Mouse (Mus musculus) neural tube, embryonic 11.5 days (tissue): ENCODE measurements around the gene Eps8. TPM values are rescaled to one million over a fixed set of nuclear protein-coding genes. Genes with fewer than 3 reads are reported as not detected.

Source experiments
- ATAC-seq: fragments of 200-750 bp; cut with Nextera tagmentation; 2 replicates; pipeline ENCODE4 v1.8.0; 2017; ENCODE audit warnings: moderate number of reproducible peaks, mild to moderate bottlenecking, moderate TSS enrichment, moderate library complexity; ENCODE audit not compliant: insufficient read depth, low FRiP score, low TSS enrichment
- DNase-seq: peaks from one replicate; pipeline ENCODE4 v3.0.0-alpha.2; 2015; ENCODE audit warnings: low spot score
- H3K27ac ChIP-seq: fragments of 300-500 bp; sonication (generic); 2 replicates; pipeline ENCODE4 v1.5.1; 2014; ENCODE audit warnings: low read depth, mild to moderate bottlenecking, low read length
- H3K27me3 ChIP-seq: fragments of 300-500 bp; sonication (generic); 2 replicates; pipeline ENCODE4 v1.6.1; 2014; ENCODE audit warnings: mild to moderate bottlenecking, low read length, mixed read lengths; ENCODE audit not compliant: control insufficient read depth, insufficient read depth
- H3K36me3 ChIP-seq: fragments of 300-500 bp; sonication (generic); 2 replicates; pipeline ENCODE4 v1.6.1; 2014; ENCODE audit warnings: mild to moderate bottlenecking, low read length, moderate library complexity, mixed read lengths; ENCODE audit not compliant: control insufficient read depth, insufficient read depth
- H3K4me1 ChIP-seq: fragments of 300-500 bp; sonication (generic); 2 replicates; pipeline ENCODE4 v1.6.1; 2014; ENCODE audit warnings: low read length, mixed read lengths; ENCODE audit not compliant: control insufficient read depth, insufficient read depth
- H3K4me2 ChIP-seq: fragments of 300-500 bp; sonication (generic); 2 replicates; pipeline ENCODE4 v1.6.1; 2014; ENCODE audit warnings: low read depth, mild to moderate bottlenecking, moderate library complexity
- H3K4me3 ChIP-seq: fragments of 300-500 bp; sonication (generic); 2 replicates; pipeline ENCODE4 v1.5.1; 2014; ENCODE audit warnings: low read depth, low read length
- H3K9ac ChIP-seq: fragments of 300-500 bp; sonication (generic); 2 replicates; pipeline ENCODE4 v1.6.1; 2014; ENCODE audit warnings: mild to moderate bottlenecking, low read length
- H3K9me3 ChIP-seq: fragments of 300-500 bp; sonication (generic); 2 replicates; pipeline ENCODE4 v1.6.1; 2016; ENCODE audit warnings: low read length; ENCODE audit not compliant: control insufficient read depth
- WGBS: fragments of 180-500 bp; shearing (Covaris S2); extraction: QIAGEN DNeasy Blood & Tissue Kit; methylation state at CpG from one replicate; pipeline ENCODE4 v1.1.7; 2014; 5-methylcytosine and 5-hydroxymethylcytosine counted together
- polyA plus RNA-seq: library from polyadenylated mRNA; unstranded; fragments of >200 nt; fragmentation: Nextera tagmentation; extraction: Ambion mirVana; gene quantifications from 2 replicates; pipeline ENCODE4 v1.2.1, GENCODE M21; 2014

The Eps8 gene
- polyA plus RNA-seq, 1 experiment from 2014 or later, result 6.6 TPM

- no peak for DNase-seq
- ATAC-seq, result no peak
- Histone ChIP-seq H3K27ac (no peak overlapping the region), H3K36me3 (no peaks in the 10 kb centered on the region), H3K4me3 (no peak overlapping the region), H3K9ac (no peak overlapping the region), H3K4me2 (no peak overlapping the region), H3K27me3 (no peaks in the 10 kb centered on the region), H3K9me3 (no peaks in the 10 kb centered on the region), H3K4me1 (no peaks in the 10 kb centered on the region)
- 91% methylated on average over 3 of the region's 3 CpGs for WGBS
Measured at GRCm38 (mm10) chr6:137589245-137589618, 65.4 kb downstream of the Eps8 start.

- Histone ChIP-seq H3K4me1 (no peaks in the 10 kb centered on the region), H3K4me2 (no peak overlapping the region), H3K9ac (no peak overlapping the region), H3K36me3 (no peaks in the 10 kb centered on the region), H3K27ac (no peak overlapping the region), H3K27me3 (no peaks in the 10 kb centered on the region), H3K9me3 (no peaks in the 10 kb centered on the region), H3K4me3 (no peak overlapping the region)
- DNase-seq, result no peak
- no peak for ATAC-seq
- WGBS, result 88% methylated on average over 10 of the region's 10 CpGs
Measured at GRCm38 (mm10) chr6:137588481-137589244, 66.0 kb downstream of the Eps8 start.

GRCm38 (mm10) chr6:137587866-137588265 is 66.8 kb downstream of the Eps8 start:
- H3K36me3 ChIP-seq, result no peaks in the 10 kb centered on the region
- no peaks in the 10 kb centered on the region for H3K9me3 ChIP-seq
- H3K27me3 ChIP-seq, result no peaks in the 10 kb centered on the region
- H3K4me2 ChIP-seq, result no peak overlapping the region
- no peak for DNase-seq
- H3K27ac ChIP-seq, result no peak overlapping the region
- WGBS, result 88% methylated on average over 6 of the region's 6 CpGs
- no peak overlapping the region for H3K9ac ChIP-seq
- no peak overlapping the region for H3K4me3 ChIP-seq
- H3K4me1 ChIP-seq, result no peaks in the 10 kb centered on the region
- no peak for ATAC-seq

GRCm38 (mm10) chr6:137585229-137585628 is 69.4 kb downstream of the Eps8 start:
- Histone ChIP-seq H3K27ac (no peak overlapping the region), H3K9me3 (no peaks in the 10 kb centered on the region), H3K4me1 (no peaks in the 10 kb centered on the region), H3K4me2 (no peak overlapping the region), H3K36me3 (no peaks in the 10 kb centered on the region), H3K4me3 (no peak overlapping the region), H3K9ac (no peak overlapping the region), H3K27me3 (no peaks in the 10 kb centered on the region)
- ATAC-seq (no peak), DNase-seq (no peak)
- WGBS, result 79% methylated on average over 4 of the region's 4 CpGs

- H3K27ac ChIP-seq, result no peak overlapping the region
- ATAC-seq (no peak), DNase-seq (no peak)
- no peaks in the 10 kb centered on the region for H3K9me3 ChIP-seq
- H3K4me2 ChIP-seq, result no peak overlapping the region
- no peaks in the 10 kb centered on the region for H3K4me1 ChIP-seq
- H3K36me3 ChIP-seq, result no peaks in the 10 kb centered on the region
- WGBS, result 89% methylated on average over 5 of the region's 5 CpGs
- no peak overlapping the region for H3K9ac ChIP-seq
- no peak overlapping the region for H3K4me3 ChIP-seq
- H3K27me3 ChIP-seq, result no peaks in the 10 kb centered on the region
Measured at GRCm38 (mm10) chr6:137583056-137583455, 71.6 kb downstream of the Eps8 start.

- no peaks in the 10 kb centered on the region for H3K4me1 ChIP-seq
- H3K4me3 ChIP-seq, result no peak overlapping the region
- no peak for ATAC-seq
- 79% methylated on average over 19 of the region's 19 CpGs for WGBS
- H3K9me3 ChIP-seq, result no peaks in the 10 kb centered on the region
- no peaks in the 10 kb centered on the region for H3K27me3 ChIP-seq
- H3K4me2 ChIP-seq, result no peak overlapping the region
- peak; percentile 15 for DNase-seq
- no peak overlapping the region for H3K9ac ChIP-seq
- no peaks in the 10 kb centered on the region for H3K36me3 ChIP-seq
- no peak overlapping the region for H3K27ac ChIP-seq
Measured at GRCm38 (mm10) chr6:137582207-137582889, 72.3 kb downstream of the Eps8 start.

GRCm38 (mm10) chr6:137581331-137582010 is 73.2 kb downstream of the Eps8 start:
- ATAC-seq (no peak), DNase-seq (no peak)
- no peaks in the 10 kb centered on the region for H3K9me3 ChIP-seq
- no peaks in the 10 kb centered on the region for H3K4me1 ChIP-seq
- no peaks in the 10 kb centered on the region for H3K36me3 ChIP-seq
- H3K4me2 ChIP-seq, result no peak overlapping the region
- H3K27ac ChIP-seq, result no peak overlapping the region
- no peak overlapping the region for H3K9ac ChIP-seq
- WGBS, result 85% methylated on average over 6 of the region's 6 CpGs
- no peaks in the 10 kb centered on the region for H3K27me3 ChIP-seq
- H3K4me3 ChIP-seq, result no peak overlapping the region

GRCm38 (mm10) chr6:137580503-137580902 is 74.2 kb downstream of the Eps8 start:
- no peak overlapping the region for H3K27ac ChIP-seq
- H3K27me3 ChIP-seq, result no peaks in the 10 kb centered on the region
- H3K9me3 ChIP-seq, result no peaks in the 10 kb centered on the region
- no peak for DNase-seq
- H3K36me3 ChIP-seq, result no peaks in the 10 kb centered on the region
- H3K4me2 ChIP-seq, result no peak overlapping the region
- H3K4me3 ChIP-seq, result no peak overlapping the region
- WGBS, result 91% methylated on average over 5 of the region's 5 CpGs
- no peak overlapping the region for H3K9ac ChIP-seq
- H3K4me1 ChIP-seq, result no peaks in the 10 kb centered on the region
- no peak for ATAC-seq
